In the genomic region with DNA sequence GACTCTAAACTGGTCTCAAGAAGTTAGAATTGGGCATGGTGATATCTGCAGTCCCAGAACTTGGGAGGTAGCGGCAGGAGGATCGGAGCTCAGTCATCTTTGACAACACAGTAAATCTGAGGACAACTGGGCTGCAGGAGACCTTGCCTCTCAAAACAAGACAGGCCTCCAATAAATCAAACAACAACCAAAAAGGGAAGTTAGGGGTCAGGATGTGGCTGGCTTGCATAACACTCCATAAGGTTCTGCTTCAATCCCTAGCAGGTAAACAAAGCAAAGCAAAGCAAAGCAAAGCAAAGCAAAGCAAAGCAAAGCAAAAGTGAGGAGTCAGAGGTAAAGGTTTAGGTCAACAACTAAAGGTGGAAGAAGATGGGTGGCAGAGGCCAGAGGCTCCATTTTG, we compare ENCODE assay signal across 25 mouse cellular contexts. TPM values are rescaled to one million over a fixed set of nuclear protein-coding genes. Genes with fewer than 3 reads are reported as not detected.
A peak's percentile ranks its signal among the peaks of the same experiment; 100 is the strongest.
DNase-seq lines count a peak whose midpoint lies in the region; ATAC-seq and TF ChIP-seq lines count a peak whose summit lies in the region.
"Had no signal": no experiment of that assay in that cellular context is flagged by ENCODE, and none has a peak within 500 bp of the region (broad histone marks: within the 10 kb centered on the region; RNA-seq: fewer than 3 reads in every experiment).

No protein-coding gene starts in this region.

- H3K9me3 ChIP-seq in liver, postnatal 0 days (ENCODE audit: low read length), result no peaks in the 10 kb centered on the region
- H3K9me3 ChIP-seq: G1E; limb, embryonic 13.5 days; lung, embryonic 15.5 days; midbrain, embryonic 13.5 days; neural tube, embryonic 15.5 days had no signal

- H3K27ac ChIP-seq in spleen, adult 2 months (ENCODE audit: insufficient read depth, low read length), result peak overlapping the region; percentile 37; the same call in 1 of the 2 replicates
- peak overlapping the region; percentile 7; the same call in 1 of the 2 replicates for H3K27ac ChIP-seq in bone marrow macrophage, adult 2 months (ENCODE audit: insufficient read depth, low read depth, low read length)
- peak overlapping the region; percentile 51; the same call in 1 of the 2 replicates for H3K27ac ChIP-seq in liver, postnatal 0 days (ENCODE audit: low read depth)
- H3K27ac ChIP-seq: hindbrain, embryonic 14.5 days; limb, embryonic 13.5 days; lung, embryonic 15.5 days; macrophage; midbrain, embryonic 13.5 days; neural tube, embryonic 15.5 days had no signal

- no peak overlapping the region for H3K9ac ChIP-seq in liver, postnatal 0 days (replicated peaks)
- H3K9ac ChIP-seq: hindbrain, embryonic 14.5 days; limb, embryonic 13.5 days; lung, embryonic 15.5 days; midbrain, embryonic 13.5 days; neural tube, embryonic 15.5 days had no signal

- no peak for TF ChIP-seq EP300 in liver, postnatal 0 days (IDR thresholded peaks at IDR 0.05; ENCODE audit: low read depth)

- peaks cover 18% of the 10 kb centered on the region; the same call in 1 of the 2 replicates for H3K4me1 ChIP-seq in spleen, adult 2 months (ENCODE audit: control insufficient read depth, insufficient read depth, insufficient read length)
- H3K4me1 ChIP-seq in bone marrow macrophage, adult 2 months (ENCODE audit: control insufficient read depth, insufficient read depth, low read length), result peaks cover 27% of the 10 kb centered on the region
- H3K4me1 ChIP-seq in liver, postnatal 0 days (ENCODE audit: insufficient read depth), result peaks cover 4% of the 10 kb centered on the region
- H3K4me1 ChIP-seq: limb, embryonic 13.5 days; lung, embryonic 15.5 days; midbrain, embryonic 13.5 days; neural tube, embryonic 15.5 days had no signal

- WGBS in spleen, adult 2 months, result 58% methylated on average over 2 of the region's 2 CpGs
- 24% methylated on average over 2 of the region's 2 CpGs for WGBS in liver, postnatal 0 days (ENCODE audit: insufficient replicate concordance)

- no peak overlapping the region for H3K4me2 ChIP-seq in liver, postnatal 0 days (ENCODE audit: low read depth, low read length)
- H3K4me2 ChIP-seq: heart, embryonic 11.5 days; hindbrain, embryonic 14.5 days; limb, embryonic 13.5 days; lung, embryonic 15.5 days; midbrain, embryonic 13.5 days; neural tube, embryonic 15.5 days had no signal

- DNase-seq in spleen, adult 2 months (ENCODE audit: low read depth in 1 of 2, low spot score in 2 of 2), result no peak
- no peak for DNase-seq in spleen, postnatal 14 days (ENCODE audit: low spot score in 2 of 2)
- no peak for DNase-seq in liver, postnatal 0 days
- DNase-seq in ovary, postnatal 10 days (ENCODE audit: low spot score), result no peak
- DNase-seq in layer of hippocampus, adult 11-12 months (ENCODE audit: low spot score), result no peak
- no peak for DNase-seq in left cerebral cortex, adult 9 months (ENCODE audit: low spot score in 2 of 2)
- DNase-seq: cerebellum, postnatal 10 days; embryo, embryonic 11 days; gastrocnemius, postnatal 36 days; heart, postnatal 10 days; kidney, postnatal 4 days; retina, postnatal 1 day; thymus, postnatal 14 days had no signal

- no peak for TF ChIP-seq CTCF in spleen, adult 2 months (IDR thresholded peaks at IDR 0.05; ENCODE audit: extremely low read depth, insufficient read depth, insufficient read length, insufficient replicate concordance)
- TF ChIP-seq CTCF in bone marrow macrophage, adult 2 months (IDR thresholded peaks at IDR 0.05; ENCODE audit: low read depth, low read length), result no peak
- no peak for TF ChIP-seq CTCF in liver, postnatal 0 days (IDR thresholded peaks at IDR 0.05; ENCODE audit: low read depth)

- no peaks in the 10 kb centered on the region for H3K27me3 ChIP-seq in spleen, adult 2 months (ENCODE audit: control insufficient read depth, insufficient read depth, low read length)
- H3K27me3 ChIP-seq in liver, postnatal 0 days (ENCODE audit: insufficient read depth, low read length), result no peaks in the 10 kb centered on the region
- H3K27me3 ChIP-seq: limb, embryonic 13.5 days; lung, embryonic 15.5 days; midbrain, embryonic 13.5 days; neural tube, embryonic 15.5 days had no signal

- TF ChIP-seq POLR2A in spleen, adult 2 months (IDR thresholded peaks at IDR 0.05; ENCODE audit: low read depth, low read length), result no peak
- TF ChIP-seq POLR2A in bone marrow macrophage, adult 2 months (IDR thresholded peaks at IDR 0.05; ENCODE audit: borderline replicate concordance, low read depth, low read length), result no peak

- no peak overlapping the region for H3K4me3 ChIP-seq in spleen, adult 2 months (ENCODE audit: extremely low read depth, insufficient read depth, insufficient read length)
- H3K4me3 ChIP-seq in bone marrow macrophage, adult 2 months (ENCODE audit: insufficient read depth, low read length), result no peak overlapping the region
- no peak overlapping the region for H3K4me3 ChIP-seq in liver, postnatal 0 days (ENCODE audit: low read depth, low read length)
- H3K4me3 ChIP-seq: limb, embryonic 13.5 days; lung, embryonic 15.5 days; midbrain, embryonic 13.5 days; myocyte; neural tube, embryonic 15.5 days had no signal

- no peaks in the 10 kb centered on the region for H3K36me3 ChIP-seq in spleen, adult 2 months (ENCODE audit: control insufficient read depth, insufficient read depth, low read length)
- H3K36me3 ChIP-seq in liver, postnatal 0 days (replicated peaks; ENCODE audit: insufficient read depth, low read length), result no peaks in the 10 kb centered on the region
- H3K36me3 ChIP-seq: G1E had no signal

- 0 out of 2 replicates have a peak, but pooled peaks have one; percentile 17 for ATAC-seq in liver, postnatal 0 days
- ATAC-seq: forebrain, embryonic 16.5 days; midbrain, embryonic 13.5 days had no signal

RNA-seq across cellular contexts. Expression of gene Cd101, which starts 28.8 kb away (rescaled TPM):
- 1.9 and 2.8 TPM in 2 replicates for polyA plus RNA-seq in spleen, adult 2 months (2012; rRNA removed)
- polyA plus RNA-seq in bone marrow macrophage, adult 2 months (2012; ENCODE audit: insufficient read depth, insufficient read length, missing spikeins), result 2.4 and 2.9 TPM in 2 replicates
- 0.09 and 0.12 TPM in 2 replicates for polyA plus RNA-seq in liver, postnatal 0 days (2015; fragmentation: Nextera tagmentation; extraction: Ambion mirVana)
- polyA plus RNA-seq: forebrain, embryonic 16.5 days; G1E; kidney, embryonic 14.5 days; midbrain, embryonic 13.5 days; myocyte; neural tube, embryonic 15.5 days had no signal

RNA-seq across cellular contexts. Expression of gene Ptgfrn, which starts 51.9 kb away (rescaled TPM):
- polyA plus RNA-seq in spleen, adult 2 months (2012; rRNA removed), result 3.6 and 5.3 TPM in 2 replicates
- polyA plus RNA-seq in bone marrow macrophage, adult 2 months (2012; ENCODE audit: insufficient read depth, insufficient read length, missing spikeins), result 3.6 TPM in 2 replicates
- polyA plus RNA-seq in liver, postnatal 0 days (2015; fragmentation: Nextera tagmentation; extraction: Ambion mirVana), result 0.26 and 0.35 TPM in 2 replicates
- polyA plus RNA-seq: G1E had no signal
